Mouse (Mus musculus) MEL (cell line): ENCODE measurements around the gene Hdac11.

ENCODE experiments used
- CTCF ChIP-seq, 3 experiments: IDR thresholded peaks in 2 of 3; conservative IDR thresholded peaks in 1 of 3; 2 replicates each; pipeline ENCODE4 v1.5.1; 2011 to 2012; ENCODE audit warnings: low read length in 3 of 3, low read depth in 2 of 3, mild to moderate bottlenecking in 2 of 3, improper control_type of control experiment in 1 of 3, inconsistent platforms in 1 of 3, mixed read lengths in 1 of 3, moderate library complexity in 1 of 3; ENCODE audit not compliant: control insufficient read depth in 1 of 3, insufficient read depth in 1 of 3, poor library complexity in 1 of 3, severe bottlenecking in 1 of 3
- GABPA ChIP-seq: IDR thresholded peaks from 2 replicates; pipeline ENCODE4 v1.6.1; 2012; ENCODE audit warnings: low read depth, mild to moderate bottlenecking, inconsistent platforms, low read length, improper control_type of control experiment, moderate library complexity
- NELFE ChIP-seq: IDR thresholded peaks from 2 replicates; pipeline ENCODE4 v1.6.1; 2011; ENCODE audit warnings: low read depth, low read length, improper control_type of control experiment
- NRF1 ChIP-seq: IDR thresholded peaks from 2 replicates; pipeline ENCODE4 v1.6.1; 2014; ENCODE audit warnings: low read depth, mild to moderate bottlenecking, inconsistent platforms, low read length, improper control_type of control experiment, moderate library complexity; ENCODE audit not compliant: poor library complexity, insufficient read depth, severe bottlenecking
- USF1 ChIP-seq: IDR thresholded peaks from 2 replicates; pipeline ENCODE4 v1.6.1; 2014; ENCODE audit warnings: low read depth, mild to moderate bottlenecking, inconsistent platforms, low read length, improper control_type of control experiment, moderate library complexity
- ZC3H11A ChIP-seq: IDR thresholded peaks from 2 replicates; pipeline ENCODE4 v1.6.1; 2012; ENCODE audit warnings: low read depth, mild to moderate bottlenecking, inconsistent platforms, low read length, improper control_type of control experiment
- ZNF384 ChIP-seq: IDR thresholded peaks from 2 replicates; pipeline ENCODE4 v1.6.1; 2012; ENCODE audit warnings: low read depth, mild to moderate bottlenecking, inconsistent platforms, low read length, improper control_type of control experiment

- TF ChIP-seq CTCF (IDR thresholded peaks at IDR 0.05 in 2 of 3, conservative IDR thresholded peaks at IDR 0.05 in 1 of 3; ENCODE audit: control insufficient read depth in 1 of 3, insufficient read depth in 1 of 3, low read depth in 2 of 3, low read length in 3 of 3, poor library complexity in 1 of 3, severe bottlenecking in 1 of 3), result no peak
- no peak for TF ChIP-seq USF1
- no peak for TF ChIP-seq NRF1
- no peak for TF ChIP-seq ZC3H11A
- no peak for TF ChIP-seq NELFE
- no peak for TF ChIP-seq ZNF384
- no peak for TF ChIP-seq GABPA
Observed at GRCm38 (mm10) chr6:91184776-91185175, 28.3 kb downstream of the Hdac11 start.
